Mouse (Mus musculus): ENCODE results near the gene Obsl1. TPM values are rescaled to one million over a fixed set of nuclear protein-coding genes. Genes with fewer than 3 reads are reported as not detected.

Gene Obsl1
- polyA plus RNA-seq, 1 experiment from 2014 or later = 34.5 TPM

- WGBS = 57% methylated on average over 4 of the region's 4 CpGs
- H3K27ac ChIP-seq = peak overlapping the region; percentile 69
- peaks cover 29% of the 10 kb centered on the region for H3K27me3 ChIP-seq (ENCODE audit: poor library complexity, severe bottlenecking)
- H3K9me3 ChIP-seq = no peaks in the 10 kb centered on the region
- H3K4me1 ChIP-seq = peaks cover 45% of the 10 kb centered on the region
- no peaks in the 10 kb centered on the region for H3K36me3 ChIP-seq (replicated peaks)
- H3K4me3 ChIP-seq = no peak overlapping the region
- DNase-seq (ENCODE audit: extremely low spot score, low spot score) = no peak
Observed at GRCm38 (mm10) chr1:75511437-75512210, 5.4 kb upstream of the Obsl1 start.

DNA sequence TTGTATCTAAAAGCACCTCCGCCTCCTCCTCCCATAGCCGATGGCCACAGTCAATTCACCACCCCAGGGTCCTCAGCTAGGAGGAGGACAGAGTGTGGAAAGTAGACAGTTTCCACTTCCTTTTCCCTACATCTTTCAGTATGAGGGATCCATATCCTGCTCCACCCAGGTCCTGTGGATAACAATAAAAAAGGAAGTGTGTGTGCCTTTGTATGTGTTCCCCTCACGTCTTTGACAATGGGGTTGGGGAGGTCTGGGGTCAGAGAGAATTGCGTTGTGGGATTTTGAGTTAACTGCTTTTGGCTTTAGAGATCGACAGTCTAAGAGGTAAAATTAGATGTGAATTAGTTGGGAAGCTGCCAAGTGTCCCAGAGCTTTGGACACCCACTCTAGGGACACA lies 3.9 kb upstream of the Obsl1 start:
- Histone ChIP-seq H3K9me3 (no peaks in the 10 kb centered on the region), H3K4me3 (no peak overlapping the region), H3K4me1 (peaks cover 59% of the 10 kb centered on the region), H3K36me3 (replicated peaks) (no peaks in the 10 kb centered on the region), H3K27me3 (ENCODE audit: poor library complexity, severe bottlenecking) (peaks cover 43% of the 10 kb centered on the region), H3K27ac (no peak overlapping the region)
- no peak for DNase-seq (ENCODE audit: extremely low spot score, low spot score)
- WGBS = 81% methylated on average over 5 of the region's 5 CpGs

GRCm38 (mm10) chr1:75509586-75509985 lies 3.3 kb upstream of the Obsl1 start:
- Histone ChIP-seq H3K36me3 (replicated peaks) (no peaks in the 10 kb centered on the region), H3K4me1 (peaks cover 65% of the 10 kb centered on the region), H3K27ac (no peak overlapping the region), H3K4me3 (no peak overlapping the region), H3K9me3 (no peaks in the 10 kb centered on the region), H3K27me3 (ENCODE audit: poor library complexity, severe bottlenecking) (peaks cover 49% of the 10 kb centered on the region)
- no peak for DNase-seq (ENCODE audit: extremely low spot score, low spot score)
- 57% methylated on average over 20 of the region's 20 CpGs for WGBS

GRCm38 (mm10) chr1:75507006-75507405 lies 754 bp upstream of the Obsl1 start, which contains the start of gene Inha:
Gene Inha, plus strand, starts transcription at chr1:75507077.
- H3K9me3 ChIP-seq = no peaks in the 10 kb centered on the region
- peaks cover 67% of the 10 kb centered on the region for H3K27me3 ChIP-seq (ENCODE audit: poor library complexity, severe bottlenecking)
- no peak for DNase-seq (ENCODE audit: extremely low spot score, low spot score)
- H3K36me3 ChIP-seq (replicated peaks) = peaks cover 21% of the 10 kb centered on the region
- peaks cover 80% of the 10 kb centered on the region for H3K4me1 ChIP-seq
- H3K4me3 ChIP-seq = peak within 1 kb of the TSS; percentile 90
- WGBS = 75% methylated on average over 10 of the region's 10 CpGs
- H3K27ac ChIP-seq = peak within 1 kb of the TSS; percentile 98

GRCm38 (mm10) chr1:75505159-75505955 lies 895 bp downstream of the Obsl1 start:
- peaks cover 37% of the 10 kb centered on the region for H3K36me3 ChIP-seq (replicated peaks)
- no peaks in the 10 kb centered on the region for H3K9me3 ChIP-seq
- WGBS = under 1% methylated on average over 84 of the region's 84 CpGs
- DNase-seq (ENCODE audit: extremely low spot score, low spot score) = peak; percentile 65
- peak overlapping the region; percentile 98 for H3K27ac ChIP-seq
- H3K4me1 ChIP-seq = peaks cover 64% of the 10 kb centered on the region
- H3K27me3 ChIP-seq (ENCODE audit: poor library complexity, severe bottlenecking) = peaks cover 67% of the 10 kb centered on the region
- peak overlapping the region; percentile 90 for H3K4me3 ChIP-seq

DNA sequence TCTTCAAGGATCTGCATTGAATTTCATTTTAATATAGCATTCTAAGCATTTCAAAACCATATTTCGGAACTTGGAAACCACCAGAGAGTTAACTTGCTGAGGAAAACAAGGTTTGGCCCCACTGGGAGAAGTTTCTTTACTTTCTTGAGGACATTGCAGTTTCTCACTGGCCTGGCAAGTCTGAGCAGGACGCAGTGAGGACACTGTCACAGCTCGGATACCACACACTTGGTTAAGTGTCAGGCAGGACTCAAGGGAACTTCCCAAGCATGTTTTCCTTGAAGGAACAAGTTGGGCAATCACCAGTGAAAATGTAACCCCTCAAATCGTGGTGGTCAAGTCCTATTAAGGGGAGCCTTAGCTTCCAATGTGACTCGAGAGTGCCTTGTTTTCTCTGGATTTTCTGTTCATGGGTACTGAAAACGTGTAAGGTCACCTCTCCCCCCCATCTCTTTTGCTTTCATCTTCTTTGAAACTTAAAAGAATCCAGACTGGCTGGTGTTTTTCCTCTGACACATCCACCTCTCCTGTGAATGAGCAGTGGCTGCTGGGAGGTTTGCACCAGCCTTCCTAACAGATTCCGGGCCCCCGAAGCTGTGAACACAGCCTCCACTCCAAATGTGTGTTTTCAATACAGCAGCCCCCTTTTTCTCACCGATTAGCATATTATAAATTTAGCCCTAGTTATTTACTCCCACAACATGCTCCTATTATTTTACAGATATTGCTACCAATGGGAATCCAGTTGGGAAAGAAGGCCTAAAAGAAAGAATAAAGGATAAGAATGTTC lies 1.8 kb downstream of the Obsl1 start:
- H3K4me3 ChIP-seq = peak overlapping the region; percentile 90
- WGBS = 68% methylated on average over 9 of the region's 9 CpGs
- H3K27me3 ChIP-seq (ENCODE audit: poor library complexity, severe bottlenecking) = peaks cover 58% of the 10 kb centered on the region
- H3K27ac ChIP-seq = no peak overlapping the region
- H3K9me3 ChIP-seq = no peaks in the 10 kb centered on the region
- peaks cover 56% of the 10 kb centered on the region for H3K4me1 ChIP-seq
- H3K36me3 ChIP-seq (replicated peaks) = peaks cover 46% of the 10 kb centered on the region
- DNase-seq (ENCODE audit: extremely low spot score, low spot score) = no peak

- Histone ChIP-seq H3K9me3 (no peaks in the 10 kb centered on the region), H3K27me3 (ENCODE audit: poor library complexity, severe bottlenecking) (peaks cover 50% of the 10 kb centered on the region), H3K36me3 (replicated peaks) (peaks cover 54% of the 10 kb centered on the region), H3K4me3 (no peak overlapping the region; the same call in 1 of the 2 replicates), H3K4me1 (peaks cover 53% of the 10 kb centered on the region), H3K27ac (no peak overlapping the region)
- WGBS = 67% methylated on average over 23 of the region's 23 CpGs
- no peak for DNase-seq (ENCODE audit: extremely low spot score, low spot score)
Observed at GRCm38 (mm10) chr1:75503651-75503980, 2.6 kb downstream of the Obsl1 start.

DNA sequence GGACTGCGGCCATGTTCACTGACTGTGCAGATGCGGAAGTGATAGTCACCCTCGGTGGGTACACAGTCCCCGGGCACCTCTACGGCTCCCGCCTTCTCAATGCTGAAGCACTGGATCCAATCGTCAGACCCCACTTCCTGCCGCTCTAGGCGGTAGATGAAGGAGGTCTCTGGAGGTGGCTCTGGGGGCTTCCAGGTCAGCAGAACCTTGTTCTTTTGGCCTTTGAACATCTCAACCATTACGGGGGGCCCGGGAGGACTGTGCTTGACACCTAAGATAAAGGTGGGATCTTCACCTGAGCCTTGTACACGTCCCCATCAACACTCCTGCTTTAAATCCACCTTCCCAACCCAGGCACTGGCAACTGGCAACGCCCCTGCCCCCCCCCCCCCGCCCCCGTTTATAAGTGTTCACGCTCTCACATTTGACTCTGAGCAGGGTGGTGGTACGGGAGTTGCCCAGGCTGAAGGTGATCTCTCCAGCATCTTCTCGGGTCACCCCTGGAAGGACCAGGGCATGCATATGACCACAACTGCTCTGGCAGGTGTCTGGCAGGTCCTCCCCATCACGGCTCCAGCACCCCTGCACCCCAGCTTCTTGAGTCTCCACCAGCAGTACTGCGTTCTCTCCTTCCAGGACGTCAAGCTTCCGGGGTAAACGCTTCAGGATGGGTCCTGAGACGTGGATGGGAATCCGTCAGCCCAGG lies 3.2 kb downstream of the Obsl1 start:
- no peaks in the 10 kb centered on the region for H3K9me3 ChIP-seq
- H3K27me3 ChIP-seq (ENCODE audit: poor library complexity, severe bottlenecking) = peaks cover 50% of the 10 kb centered on the region
- peaks cover 60% of the 10 kb centered on the region for H3K36me3 ChIP-seq (replicated peaks)
- H3K27ac ChIP-seq = no peak overlapping the region
- H3K4me1 ChIP-seq = peaks cover 50% of the 10 kb centered on the region
- no peak for DNase-seq (ENCODE audit: extremely low spot score, low spot score)
- WGBS = 87% methylated on average over 25 of the region's 25 CpGs
- no peak overlapping the region for H3K4me3 ChIP-seq

DNA sequence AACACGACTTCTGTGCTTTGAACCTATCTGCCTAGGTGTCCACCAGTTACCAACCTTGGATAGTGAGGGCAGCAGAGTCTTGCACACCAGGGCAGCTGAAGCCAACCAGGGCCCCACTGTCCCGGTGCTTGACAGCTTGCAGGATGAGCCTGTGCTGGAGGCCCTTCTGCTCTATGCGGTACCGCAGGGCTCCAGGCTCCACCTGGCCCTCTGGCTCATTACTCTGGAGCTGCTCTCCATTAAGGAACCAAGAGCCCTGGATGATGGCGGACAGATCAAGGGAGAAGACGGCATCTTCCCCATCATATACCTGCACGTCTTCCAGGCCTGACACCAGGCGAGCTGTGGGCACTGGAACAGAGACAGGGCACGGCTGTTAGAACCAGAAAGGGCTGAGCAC lies 4.3 kb downstream of the Obsl1 start:
- no peak for DNase-seq (ENCODE audit: extremely low spot score, low spot score)
- Histone ChIP-seq H3K4me3 (no peak overlapping the region), H3K27me3 (ENCODE audit: poor library complexity, severe bottlenecking) (peaks cover 41% of the 10 kb centered on the region), H3K27ac (no peak overlapping the region), H3K4me1 (peaks cover 38% of the 10 kb centered on the region), H3K36me3 (replicated peaks) (peaks cover 72% of the 10 kb centered on the region), H3K9me3 (no peaks in the 10 kb centered on the region)
- 95% methylated on average over 9 of the region's 9 CpGs for WGBS

DNA sequence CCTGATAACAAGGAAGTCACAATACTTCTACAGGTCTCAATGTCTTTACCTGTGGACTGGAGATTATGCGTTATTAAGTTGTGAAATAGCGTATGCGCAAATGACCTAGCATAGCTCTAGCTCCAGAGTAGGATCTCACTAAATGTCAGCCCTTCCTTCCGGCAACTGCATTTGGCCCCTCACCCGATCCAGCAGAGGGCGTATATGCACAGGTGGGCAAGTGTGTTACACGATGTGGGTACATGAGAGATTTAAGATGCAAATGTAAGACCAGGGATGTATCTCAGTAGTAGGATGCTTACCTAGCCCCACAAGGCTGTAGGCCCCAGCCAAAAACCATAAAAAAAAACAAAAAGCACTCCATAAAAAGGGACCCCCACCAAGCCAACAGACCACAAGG lies 6.8 kb downstream of the Obsl1 start:
- 87% methylated on average over 7 of the region's 7 CpGs for WGBS
- Histone ChIP-seq H3K4me1 (peaks cover 20% of the 10 kb centered on the region), H3K4me3 (no peak overlapping the region), H3K27ac (no peak overlapping the region), H3K27me3 (ENCODE audit: poor library complexity, severe bottlenecking) (peaks cover 36% of the 10 kb centered on the region), H3K36me3 (replicated peaks) (peaks cover 86% of the 10 kb centered on the region), H3K9me3 (no peaks in the 10 kb centered on the region)
- no peak for DNase-seq (ENCODE audit: extremely low spot score, low spot score)

- Histone ChIP-seq H3K4me3 (no peak overlapping the region), H3K36me3 (replicated peaks) (peaks cover 85% of the 10 kb centered on the region), H3K27ac (no peak overlapping the region), H3K27me3 (ENCODE audit: poor library complexity, severe bottlenecking) (peaks cover 31% of the 10 kb centered on the region), H3K9me3 (no peaks in the 10 kb centered on the region), H3K4me1 (peaks cover 15% of the 10 kb centered on the region)
- 90% methylated on average over 4 of the region's 4 CpGs for WGBS
- no peak for DNase-seq (ENCODE audit: extremely low spot score, low spot score)
Observed at GRCm38 (mm10) chr1:75498897-75499296, 7.4 kb downstream of the Obsl1 start.

- WGBS = 58% methylated on average over 12 of the region's 12 CpGs
- Histone ChIP-seq H3K27ac (no peak overlapping the region), H3K9me3 (no peaks in the 10 kb centered on the region), H3K27me3 (ENCODE audit: poor library complexity, severe bottlenecking) (peaks cover 59% of the 10 kb centered on the region), H3K36me3 (replicated peaks) (peaks cover 74% of the 10 kb centered on the region), H3K4me1 (peaks cover 15% of the 10 kb centered on the region), H3K4me3 (no peak overlapping the region)
- peak; percentile 62 for DNase-seq (ENCODE audit: extremely low spot score, low spot score)
Observed at GRCm38 (mm10) chr1:75494878-75495548, 11.2 kb downstream of the Obsl1 start.

Measured in forebrain, embryonic 10.5 days (tissue).